Mouse (Mus musculus): ENCODE results near the gene Gne. TPM values are rescaled to one million over a fixed set of nuclear protein-coding genes. Genes with fewer than 3 reads are reported as not detected.

The Gne gene
- polyA plus RNA-seq, 1 experiment from 2014 or later: 18.0 TPM

DNA sequence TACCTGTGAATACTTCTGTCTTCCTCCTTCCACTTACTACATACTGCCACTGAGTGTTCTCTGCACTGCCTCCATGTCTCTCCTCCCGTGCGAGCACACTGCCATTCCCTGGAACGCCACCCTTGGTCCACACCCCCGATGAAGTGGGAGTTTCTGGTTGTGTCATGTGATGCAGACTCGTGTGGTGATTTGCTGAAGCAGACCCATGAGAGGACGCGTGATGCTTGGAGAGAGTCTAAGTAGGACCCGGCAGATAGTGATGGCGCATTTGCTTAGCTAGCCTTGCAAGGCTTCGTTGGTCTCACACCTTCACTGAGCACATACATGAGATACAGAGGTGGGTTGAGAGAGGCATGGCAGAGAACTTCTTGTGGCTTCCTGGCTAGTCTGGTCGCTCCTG lies 90.9 kb downstream of the Gne start:
- Histone ChIP-seq H3K36me3 (ENCODE audit: poor library complexity, severe bottlenecking) (no peaks in the 10 kb centered on the region), H3K4me1 (no peaks in the 10 kb centered on the region), H3K27me3 (no peaks in the 10 kb centered on the region), H3K27ac (no peak overlapping the region), H3K4me2 (no peak overlapping the region), H3K9me3 (replicated peaks) (no peaks in the 10 kb centered on the region), H3K9ac (no peak overlapping the region), H3K4me3 (no peak overlapping the region)
- no peak for ATAC-seq
- 90% methylated on average over 11 of the region's 11 CpGs for WGBS

DNA sequence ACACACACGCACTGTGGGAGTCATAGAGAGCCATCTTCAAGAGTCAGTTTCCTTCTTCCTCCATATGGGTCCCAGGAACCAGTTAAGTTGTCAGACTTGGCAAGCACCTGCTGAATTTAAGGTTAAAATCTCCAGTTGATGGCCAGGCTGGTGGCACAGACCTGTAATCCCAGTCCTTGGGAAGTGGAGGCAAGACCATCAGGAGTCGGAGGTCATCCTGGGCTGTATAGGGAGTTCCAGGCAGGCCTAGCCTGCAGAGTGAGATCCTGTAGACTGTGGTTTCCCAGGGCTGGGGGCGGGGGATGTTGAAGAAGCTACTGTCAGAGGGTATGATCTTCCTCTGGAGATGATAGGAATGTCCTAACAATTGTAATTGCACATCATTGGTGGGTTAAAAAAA lies 95.0 kb downstream of the Gne start:
- WGBS: 92% methylated on average over 3 of the region's 3 CpGs

GRCm38 (mm10) chr4:43984326-43984725 lies 99.7 kb downstream of the Gne start:
- 94% methylated on average over 19 of the region's 19 CpGs for WGBS
- no peaks in the 10 kb centered on the region for H3K9me3 ChIP-seq (replicated peaks)
- no peak for ATAC-seq

More for the DNA sequence above, 95.0 kb downstream of the Gne start:
- Histone ChIP-seq H3K9me3 (replicated peaks) (no peaks in the 10 kb centered on the region), H3K27me3 (0 out of 2 replicates have a peak, but pooled peaks cover 6% of the 10 kb centered on the region), H3K4me2 (no peak overlapping the region), H3K4me3 (no peak overlapping the region), H3K4me1 (no peaks in the 10 kb centered on the region), H3K27ac (no peak overlapping the region), H3K9ac (no peak overlapping the region), H3K36me3 (ENCODE audit: poor library complexity, severe bottlenecking) (no peaks in the 10 kb centered on the region)
- no peak for ATAC-seq

More at GRCm38 (mm10) chr4:43984326-43984725, 99.7 kb downstream of the Gne start:
- no peak overlapping the region for H3K9ac ChIP-seq
- no peak overlapping the region for H3K27ac ChIP-seq
- no peaks in the 10 kb centered on the region for H3K36me3 ChIP-seq (ENCODE audit: poor library complexity, severe bottlenecking)
- H3K4me3 ChIP-seq: no peak overlapping the region
- H3K27me3 ChIP-seq: 0 out of 2 replicates have a peak, but pooled peaks cover 9% of the 10 kb centered on the region
- peaks cover 14% of the 10 kb centered on the region for H3K4me1 ChIP-seq
- no peak overlapping the region for H3K4me2 ChIP-seq

Other genes with a start within 250 kb of the Gne start
- gene Olfr157, start 244.0 kb downstream of the Gne start, polyA plus RNA-seq (2015; fragmentation: Nextera tagmentation; extraction: Ambion mirVana): not detected in 2 replicates
- not detected in 2 replicates for gene Olfr155, start 232.6 kb downstream of the Gne start, polyA plus RNA-seq (2015; fragmentation: Nextera tagmentation; extraction: Ambion mirVana)
- 4.4 and 4.8 TPM in 2 replicates for gene Reck, start 208.6 kb downstream of the Gne start, polyA plus RNA-seq (2015; fragmentation: Nextera tagmentation; extraction: Ambion mirVana)
- 37.1 and 38.7 TPM in 2 replicates for gene Glipr2, start 126.8 kb downstream of the Gne start, polyA plus RNA-seq (2015; fragmentation: Nextera tagmentation; extraction: Ambion mirVana)
- not detected in 2 replicates for gene Ccin, start 100.7 kb downstream of the Gne start, polyA plus RNA-seq (2015; fragmentation: Nextera tagmentation; extraction: Ambion mirVana)
- gene Clta, start 79.7 kb downstream of the Gne start, polyA plus RNA-seq (2015; fragmentation: Nextera tagmentation; extraction: Ambion mirVana): 249 and 262 TPM in 2 replicates
- gene Rnf38, start 149.6 kb upstream of the Gne start, polyA plus RNA-seq (2015; fragmentation: Nextera tagmentation; extraction: Ambion mirVana): 40.1 and 43.1 TPM in 2 replicates
- gene Melk, start 216.7 kb upstream of the Gne start, polyA plus RNA-seq (2015; fragmentation: Nextera tagmentation; extraction: Ambion mirVana): 45.2 and 50.2 TPM in 2 replicates

Data from forebrain, embryonic 13.5 days (tissue).